Mouse (Mus musculus): ENCODE measurements around the gene Cad. TPM values are rescaled to one million over a fixed set of nuclear protein-coding genes. Genes with fewer than 3 reads are reported as not detected.
A peak's percentile ranks its signal among the peaks of the same experiment; 100 is the strongest.

The Cad gene
- total and polyA plus RNA-seq, 3 experiments = 228 to 383 (median 254) TPM

DNA sequence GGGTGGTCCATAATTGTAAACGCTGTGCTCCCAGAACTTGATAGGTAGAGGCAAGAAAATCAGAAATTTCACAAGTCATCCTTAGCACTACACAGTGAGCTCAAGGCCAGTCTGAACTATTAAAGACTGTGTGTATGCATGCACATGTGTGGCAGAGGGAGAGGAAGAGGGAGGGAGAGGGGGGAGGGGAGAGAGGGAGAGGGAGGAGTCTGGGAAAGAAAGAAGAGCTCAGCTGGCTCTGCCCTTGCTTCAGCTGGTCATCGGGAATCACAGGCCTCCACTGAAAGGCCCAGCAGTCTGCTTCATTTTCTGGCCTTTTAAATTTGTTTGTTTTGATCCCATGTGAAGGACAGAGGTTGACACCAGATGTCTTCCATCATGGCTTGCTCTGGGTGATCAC is 68.9 kb downstream of the Cad start:
- Histone ChIP-seq H3K79me2 (ENCODE audit: control insufficient read depth, insufficient read depth, low read length, poor library complexity) (no peaks in the 10 kb centered on the region), H3K4me3 (ENCODE audit: control insufficient read depth in 1 of 2, insufficient read depth in 1 of 2, low read depth in 2 of 2, low read length in 2 of 2) (no peak overlapping the region), H3K9ac (ENCODE audit: control insufficient read depth, low read depth, low read length, poor library complexity, severe bottlenecking) (no peak overlapping the region), H3K4me1 (ENCODE audit: control insufficient read depth in 1 of 2, insufficient read depth in 2 of 2, low read length in 2 of 2) (peaks cover 2 to 9% of the 10 kb centered on the region in 2 experiments; a peak in 3 of 4 replicates), H3K27ac (ENCODE audit: control insufficient read depth, low read depth, low read length) (no peak overlapping the region), H3K9me3 (replicated peaks; ENCODE audit: insufficient read depth, low read length) (no peaks in the 10 kb centered on the region), H3K27me3 (ENCODE audit: control insufficient read depth in 1 of 2, insufficient read depth in 2 of 2, low read length in 2 of 2) (peaks cover under 1 to 5% of the 10 kb centered on the region in 2 experiments; a peak in 3 of 4 replicates), H3K36me3 (ENCODE audit: control insufficient read depth in 1 of 2, insufficient read depth in 2 of 2, low read length in 2 of 2) (peaks cover 0 to 5% of the 10 kb centered on the region in 2 experiments; a peak in 1 of 4 replicates)
- no peak for DNase-seq (ENCODE audit: low read depth, low spot score)
- no peak for TF ChIP-seq KAT2A (conservative IDR thresholded peaks at IDR 0.05; ENCODE audit: low read depth, low read length)
- TF ChIP-seq HCFC1 (IDR thresholded peaks at IDR 0.05; ENCODE audit: low read depth, low read length) = no peak
- TF ChIP-seq RCOR1 (IDR thresholded peaks at IDR 0.05; ENCODE audit: low read depth, low read length) = no peak
- no peak for TF ChIP-seq TBP (IDR thresholded peaks at IDR 0.05; ENCODE audit: low read depth, low read length)
- TF ChIP-seq MXI1 (IDR thresholded peaks at IDR 0.05; ENCODE audit: low read depth, low read length) = no peak
- TF ChIP-seq POLR2AphosphoS5 (IDR thresholded peaks at IDR 0.05; ENCODE audit: borderline replicate concordance, low read depth, low read length) = no peak
- TF ChIP-seq MYB (IDR thresholded peaks at IDR 0.05; ENCODE audit: low read depth, low read length) = no peak

DNA sequence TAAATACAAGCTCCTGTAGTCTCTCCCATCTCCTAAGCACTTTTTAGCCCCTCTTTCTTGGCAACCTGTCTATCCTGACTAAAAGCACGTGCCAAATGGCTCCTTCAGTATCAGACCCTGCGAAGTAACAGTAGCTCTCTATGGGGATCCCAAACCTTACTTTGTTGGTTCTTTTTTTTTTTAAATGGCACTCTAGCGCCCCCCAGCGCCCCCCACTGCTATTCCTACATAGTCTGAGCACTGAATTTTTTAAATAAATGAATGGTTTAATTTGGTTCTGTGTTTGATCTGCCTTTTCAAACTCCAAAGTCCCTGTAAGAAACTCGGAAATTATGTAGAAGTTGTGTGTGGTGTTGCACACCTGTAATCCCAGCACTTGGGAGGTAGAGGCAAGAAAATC is 71.5 kb downstream of the Cad start:
- Histone ChIP-seq H3K27ac (ENCODE audit: control insufficient read depth, low read depth, low read length) (no peak overlapping the region), H3K4me1 (ENCODE audit: control insufficient read depth in 1 of 2, insufficient read depth in 2 of 2, low read length in 2 of 2) (peaks cover 2 to 6% of the 10 kb centered on the region in 2 experiments; a peak in 2 of 4 replicates), H3K27me3 (ENCODE audit: control insufficient read depth in 1 of 2, insufficient read depth in 2 of 2, low read length in 2 of 2) (peaks cover 12 to 17% of the 10 kb centered on the region in 2 experiments), H3K9ac (ENCODE audit: control insufficient read depth, low read depth, low read length, poor library complexity, severe bottlenecking) (no peak overlapping the region), H3K4me3 (ENCODE audit: control insufficient read depth in 1 of 2, insufficient read depth in 1 of 2, low read depth in 2 of 2, low read length in 2 of 2) (no peak overlapping the region), H3K9me3 (replicated peaks; ENCODE audit: insufficient read depth, low read length) (no peaks in the 10 kb centered on the region), H3K79me2 (ENCODE audit: control insufficient read depth, insufficient read depth, low read length, poor library complexity) (no peaks in the 10 kb centered on the region), H3K36me3 (ENCODE audit: control insufficient read depth in 1 of 2, insufficient read depth in 2 of 2, low read length in 2 of 2) (peaks cover 0 to 3% of the 10 kb centered on the region in 2 experiments; a peak in 1 of 4 replicates)
- TF ChIP-seq POLR2A (IDR thresholded peaks at IDR 0.05; ENCODE audit: control insufficient read depth in 1 of 2, insufficient read depth in 1 of 2, low read depth in 1 of 2, low read length in 2 of 2, poor library complexity in 1 of 2) (no peak), MAZ (IDR thresholded peaks at IDR 0.05; ENCODE audit: low read depth, low read length) (no peak), ZC3H11A (IDR thresholded peaks at IDR 0.05; ENCODE audit: low read depth, low read length) (0 out of 2 replicates have a peak, but pooled peaks have one; percentile 46), SMC3 (IDR thresholded peaks at IDR 0.05; ENCODE audit: low read depth, low read length) (peak; percentile 55), ZNF384 (IDR thresholded peaks at IDR 0.05; ENCODE audit: low read depth, low read length) (peak; percentile 94), HCFC1 (IDR thresholded peaks at IDR 0.05; ENCODE audit: low read depth, low read length) (no peak), RAD21 (IDR thresholded peaks at IDR 0.05; ENCODE audit: low read depth, low read length) (peak; percentile 72), USF2 (IDR thresholded peaks at IDR 0.05; ENCODE audit: borderline replicate concordance in 1 of 2, insufficient read depth in 1 of 2, low read depth in 1 of 2, low read length in 2 of 2) (no peak), CTCF (IDR thresholded peaks at IDR 0.05 in 2 of 3, conservative IDR thresholded peaks at IDR 0.05 in 1 of 3; ENCODE audit: control insufficient read depth in 1 of 3, insufficient read depth in 1 of 3, low read depth in 2 of 3, low read length in 3 of 3, poor library complexity in 1 of 3, severe bottlenecking in 1 of 3) (peak; percentile 47 to 75 (median 69)), MEF2A (IDR thresholded peaks at IDR 0.05; ENCODE audit: extremely low read depth, insufficient replicate concordance, low read depth, low read length, poor library complexity, severe bottlenecking) (no peak), USF1 (IDR thresholded peaks at IDR 0.05; ENCODE audit: low read depth, low read length) (no peak), ELF1 (IDR thresholded peaks at IDR 0.05; ENCODE audit: low read depth, low read length) (no peak), BHLHE40 (IDR thresholded peaks at IDR 0.05; ENCODE audit: borderline replicate concordance, low read depth, low read length) (peak; percentile 43; the same call in 1 of the 2 replicates)
- DNase-seq (ENCODE audit: low read depth, low spot score) = peak; percentile 64

Other genes with a start within 250 kb of the Cad start
- gene Mapre3, start 240.1 kb upstream of the Cad start, total RNA-seq (2012; rRNA removed) = 0.04 TPM in 1 of 2 replicates, not detected in the other
- under 1 TPM in 1 of 2 experiments, not detected in 1; 0.81 TPM for gene Mapre3, start 240.1 kb upstream of the Cad start, polyA plus RNA-seq (2012; ENCODE audit: insufficient read depth in 1 of 2, insufficient read length in 2 of 2, low read depth in 1 of 2, low replicate concordance in 2 of 2, missing spikeins in 1 of 2)
- gene Tmem214, start 186.8 kb upstream of the Cad start, total RNA-seq (2012; rRNA removed) = 41.3 and 50.5 TPM in 2 replicates
- gene Tmem214, start 186.8 kb upstream of the Cad start, polyA plus RNA-seq (2012; ENCODE audit: insufficient read depth in 1 of 2, insufficient read length in 2 of 2, low read depth in 1 of 2, low replicate concordance in 2 of 2, missing spikeins in 1 of 2) = 100 to 1,000 TPM; 101 to 170 TPM
- 10.6 and 12.8 TPM in 2 replicates for gene Agbl5, start 166.1 kb upstream of the Cad start, total RNA-seq (2012; rRNA removed)
- gene Agbl5, start 166.1 kb upstream of the Cad start, polyA plus RNA-seq (2012; ENCODE audit: insufficient read depth in 1 of 2, insufficient read length in 2 of 2, low read depth in 1 of 2, low replicate concordance in 2 of 2, missing spikeins in 1 of 2) = 10 to 100 TPM in 1 of 2 experiments, not detected in 1; 45.0 TPM
- 296 and 321 TPM in 2 replicates for gene Ost4, start 147.0 kb upstream of the Cad start, total RNA-seq (2012; rRNA removed)
- 100 to 1,000 TPM; 220 to 478 TPM for gene Ost4, start 147.0 kb upstream of the Cad start, polyA plus RNA-seq (2012; ENCODE audit: insufficient read depth in 1 of 2, insufficient read length in 2 of 2, low read depth in 1 of 2, low replicate concordance in 2 of 2, missing spikeins in 1 of 2)
- 1.3 and 1.5 TPM in 2 replicates for gene Emilin1, start 141.4 kb upstream of the Cad start, total RNA-seq (2012; rRNA removed)
- 1 to 10 TPM in 1 of 2 experiments, not detected in 1; 2.0 TPM for gene Emilin1, start 141.4 kb upstream of the Cad start, polyA plus RNA-seq (2012; ENCODE audit: insufficient read depth in 1 of 2, insufficient read length in 2 of 2, low read depth in 1 of 2, low replicate concordance in 2 of 2, missing spikeins in 1 of 2)
- gene Khk, start 133.3 kb upstream of the Cad start, total RNA-seq (2012; rRNA removed) = 268 and 308 TPM in 2 replicates
- 100 to 1,000 TPM in 1 of 2 experiments, not detected in 1; 461 TPM for gene Khk, start 133.3 kb upstream of the Cad start, polyA plus RNA-seq (2012; ENCODE audit: insufficient read depth in 1 of 2, insufficient read length in 2 of 2, low read depth in 1 of 2, low replicate concordance in 2 of 2, missing spikeins in 1 of 2)
- not detected in 2 replicates for gene Cgref1, start 109.2 kb upstream of the Cad start, total RNA-seq (2012; rRNA removed)
- 1 to 10 TPM in 1 of 2 experiments, not detected in 1; 1.4 TPM for gene Cgref1, start 109.2 kb upstream of the Cad start, polyA plus RNA-seq (2012; ENCODE audit: insufficient read depth in 1 of 2, insufficient read length in 2 of 2, low read depth in 1 of 2, low replicate concordance in 2 of 2, missing spikeins in 1 of 2)
- gene Preb, start 94.4 kb upstream of the Cad start, total RNA-seq (2012; rRNA removed) = 141 and 143 TPM in 2 replicates
- 100 to 1,000 TPM in 1 of 2 experiments, not detected in 1; 247 TPM for gene Preb, start 94.4 kb upstream of the Cad start, polyA plus RNA-seq (2012; ENCODE audit: insufficient read depth in 1 of 2, insufficient read length in 2 of 2, low read depth in 1 of 2, low replicate concordance in 2 of 2, missing spikeins in 1 of 2)
- 0.03 and 0.08 TPM in 2 replicates for gene Tcf23, start 86.1 kb upstream of the Cad start, total RNA-seq (2012; rRNA removed)
- gene Tcf23, start 86.1 kb upstream of the Cad start, polyA plus RNA-seq (2012; ENCODE audit: insufficient read depth in 1 of 2, insufficient read length in 2 of 2, low read depth in 1 of 2, low replicate concordance in 2 of 2, missing spikeins in 1 of 2) = under 1 TPM in 1 of 2 experiments, not detected in 1; 0.07 TPM
- 31.7 and 37.2 TPM in 2 replicates for gene Atraid, start 6.5 kb upstream of the Cad start, total RNA-seq (2012; rRNA removed)
- 10 to 100 TPM in 1 of 2 experiments, not detected in 1; 58.0 TPM for gene Atraid, start 6.5 kb upstream of the Cad start, polyA plus RNA-seq (2012; ENCODE audit: insufficient read depth in 1 of 2, insufficient read length in 2 of 2, low read depth in 1 of 2, low replicate concordance in 2 of 2, missing spikeins in 1 of 2)
- 25.6 and 34.5 TPM in 2 replicates for gene Slc5a6, start 5.9 kb upstream of the Cad start, total RNA-seq (2012; rRNA removed)
- 10 to 100 TPM in 1 of 2 experiments, not detected in 1; 41.7 TPM for gene Slc5a6, start 5.9 kb upstream of the Cad start, polyA plus RNA-seq (2012; ENCODE audit: insufficient read depth in 1 of 2, insufficient read length in 2 of 2, low read depth in 1 of 2, low replicate concordance in 2 of 2, missing spikeins in 1 of 2)
- not detected in 2 replicates for gene Dnajc5g, start 51.5 kb downstream of the Cad start, total RNA-seq (2012; rRNA removed)
- gene Dnajc5g, start 51.5 kb downstream of the Cad start, polyA plus RNA-seq (2012; ENCODE audit: insufficient read depth in 1 of 2, insufficient read length in 2 of 2, low read depth in 1 of 2, low replicate concordance in 2 of 2, missing spikeins in 1 of 2) = not detected
- gene Slc30a3, start 53.5 kb downstream of the Cad start, total RNA-seq (2012; rRNA removed) = not detected in 2 replicates
- not detected for gene Slc30a3, start 53.5 kb downstream of the Cad start, polyA plus RNA-seq (2012; ENCODE audit: insufficient read depth in 1 of 2, insufficient read length in 2 of 2, low read depth in 1 of 2, low replicate concordance in 2 of 2, missing spikeins in 1 of 2)
- not detected in 2 replicates for gene Trim54, start 61.9 kb downstream of the Cad start, total RNA-seq (2012; rRNA removed)
- not detected for gene Trim54, start 61.9 kb downstream of the Cad start, polyA plus RNA-seq (2012; ENCODE audit: insufficient read depth in 1 of 2, insufficient read length in 2 of 2, low read depth in 1 of 2, low replicate concordance in 2 of 2, missing spikeins in 1 of 2)
- gene Ucn, start 84.0 kb downstream of the Cad start, total RNA-seq (2012; rRNA removed) = not detected in 2 replicates
- not detected for gene Ucn, start 84.0 kb downstream of the Cad start, polyA plus RNA-seq (2012; ENCODE audit: insufficient read depth in 1 of 2, insufficient read length in 2 of 2, low read depth in 1 of 2, low replicate concordance in 2 of 2, missing spikeins in 1 of 2)
- gene Mpv17, start 99.5 kb downstream of the Cad start, total RNA-seq (2012; rRNA removed) = 25.4 and 25.8 TPM in 2 replicates
- 10 to 100 TPM in 1 of 2 experiments, not detected in 1; 49.9 TPM for gene Mpv17, start 99.5 kb downstream of the Cad start, polyA plus RNA-seq (2012; ENCODE audit: insufficient read depth in 1 of 2, insufficient read length in 2 of 2, low read depth in 1 of 2, low replicate concordance in 2 of 2, missing spikeins in 1 of 2)
- gene Gm29609, start 125.1 kb downstream of the Cad start, total RNA-seq (2012; rRNA removed) = 5.0 and 5.8 TPM in 2 replicates
- gene Gm29609, start 125.1 kb downstream of the Cad start, polyA plus RNA-seq (2012; ENCODE audit: insufficient read depth in 1 of 2, insufficient read length in 2 of 2, low read depth in 1 of 2, low replicate concordance in 2 of 2, missing spikeins in 1 of 2) = 1 to 10 TPM in 1 of 2 experiments, not detected in 1; 6.4 TPM
- 46.7 and 50.9 TPM in 2 replicates for gene Gtf3c2, start 125.4 kb downstream of the Cad start, total RNA-seq (2012; rRNA removed)
- gene Gtf3c2, start 125.4 kb downstream of the Cad start, polyA plus RNA-seq (2012; ENCODE audit: insufficient read depth in 1 of 2, insufficient read length in 2 of 2, low read depth in 1 of 2, low replicate concordance in 2 of 2, missing spikeins in 1 of 2) = 100 to 1,000 TPM in 1 of 2 experiments, not detected in 1; 129 TPM
- 67.3 and 85.1 TPM in 2 replicates for gene Snx17, start 138.4 kb downstream of the Cad start, total RNA-seq (2012; rRNA removed)
- 10 to 100 TPM in 1 of 2 experiments, not detected in 1; 85.6 TPM for gene Snx17, start 138.4 kb downstream of the Cad start, polyA plus RNA-seq (2012; ENCODE audit: insufficient read depth in 1 of 2, insufficient read length in 2 of 2, low read depth in 1 of 2, low replicate concordance in 2 of 2, missing spikeins in 1 of 2)
- 126 and 151 TPM in 2 replicates for gene Eif2b4, start 138.7 kb downstream of the Cad start, total RNA-seq (2012; rRNA removed)
- gene Eif2b4, start 138.7 kb downstream of the Cad start, polyA plus RNA-seq (2012; ENCODE audit: insufficient read depth in 1 of 2, insufficient read length in 2 of 2, low read depth in 1 of 2, low replicate concordance in 2 of 2, missing spikeins in 1 of 2) = 100 to 1,000 TPM in 1 of 2 experiments, not detected in 1; 282 TPM
- 6.0 and 7.0 TPM in 2 replicates for gene Zfp513, start 147.5 kb downstream of the Cad start, total RNA-seq (2012; rRNA removed)
- gene Zfp513, start 147.5 kb downstream of the Cad start, polyA plus RNA-seq (2012; ENCODE audit: insufficient read depth in 1 of 2, insufficient read length in 2 of 2, low read depth in 1 of 2, low replicate concordance in 2 of 2, missing spikeins in 1 of 2) = 10 to 100 TPM in 1 of 2 experiments, not detected in 1; 15.2 TPM
- 374 and 408 TPM in 2 replicates for gene Ppm1g, start 165.9 kb downstream of the Cad start, total RNA-seq (2012; rRNA removed)
- 100 to 1,000 TPM; 169 to 639 TPM for gene Ppm1g, start 165.9 kb downstream of the Cad start, polyA plus RNA-seq (2012; ENCODE audit: insufficient read depth in 1 of 2, insufficient read length in 2 of 2, low read depth in 1 of 2, low replicate concordance in 2 of 2, missing spikeins in 1 of 2)
- 40.5 and 42.0 TPM in 2 replicates for gene Nrbp1, start 186.1 kb downstream of the Cad start, total RNA-seq (2012; rRNA removed)
- 10 to 100 TPM in 1 of 2 experiments, not detected in 1; 55.2 TPM for gene Nrbp1, start 186.1 kb downstream of the Cad start, polyA plus RNA-seq (2012; ENCODE audit: insufficient read depth in 1 of 2, insufficient read length in 2 of 2, low read depth in 1 of 2, low replicate concordance in 2 of 2, missing spikeins in 1 of 2)
- gene Gm9970, start 186.5 kb downstream of the Cad start, total RNA-seq (2012; rRNA removed) = not detected in 2 replicates
- gene Gm9970, start 186.5 kb downstream of the Cad start, polyA plus RNA-seq (2012; ENCODE audit: insufficient read depth in 1 of 2, insufficient read length in 2 of 2, low read depth in 1 of 2, low replicate concordance in 2 of 2, missing spikeins in 1 of 2) = under 1 TPM in 1 of 2 experiments, not detected in 1; 0.24 TPM
- gene Krtcap3, start 196.9 kb downstream of the Cad start, total RNA-seq (2012; rRNA removed) = 1.2 and 1.3 TPM in 2 replicates
- 1 to 10 TPM in 1 of 2 experiments, not detected in 1; 3.3 TPM for gene Krtcap3, start 196.9 kb downstream of the Cad start, polyA plus RNA-seq (2012; ENCODE audit: insufficient read depth in 1 of 2, insufficient read length in 2 of 2, low read depth in 1 of 2, low replicate concordance in 2 of 2, missing spikeins in 1 of 2)
- 13.5 and 15.3 TPM in 2 replicates for gene Ift172, start 236.3 kb downstream of the Cad start, total RNA-seq (2012; rRNA removed)
- 10 to 100 TPM in 1 of 2 experiments, not detected in 1; 21.8 TPM for gene Ift172, start 236.3 kb downstream of the Cad start, polyA plus RNA-seq (2012; ENCODE audit: insufficient read depth in 1 of 2, insufficient read length in 2 of 2, low read depth in 1 of 2, low replicate concordance in 2 of 2, missing spikeins in 1 of 2)
- gene Fndc4, start 241.3 kb downstream of the Cad start, total RNA-seq (2012; rRNA removed) = not detected in 2 replicates
- gene Fndc4, start 241.3 kb downstream of the Cad start, polyA plus RNA-seq (2012; ENCODE audit: insufficient read depth in 1 of 2, insufficient read length in 2 of 2, low read depth in 1 of 2, low replicate concordance in 2 of 2, missing spikeins in 1 of 2) = under 1 TPM in 1 of 2 experiments, not detected in 1; 0.32 TPM
- 0.04 TPM in 1 of 2 replicates, not detected in the other for gene Gckr, start 242.7 kb downstream of the Cad start, total RNA-seq (2012; rRNA removed)
- gene Gckr, start 242.7 kb downstream of the Cad start, polyA plus RNA-seq (2012; ENCODE audit: insufficient read depth in 1 of 2, insufficient read length in 2 of 2, low read depth in 1 of 2, low replicate concordance in 2 of 2, missing spikeins in 1 of 2) = under 1 TPM in 1 of 2 experiments, not detected in 1; 0.19 TPM